Mouse (Mus musculus): ENCODE data around the gene Kcng4. TPM values are rescaled to one million over a fixed set of nuclear protein-coding genes. Genes with fewer than 3 reads are reported as not detected.

The Kcng4 gene
- polyA plus RNA-seq, 1 experiment from 2014 or later = not detected

Other genes starting within 250 kb of the Kcng4 start
- gene Mlycd, start 240.8 kb downstream of the Kcng4 start, polyA plus RNA-seq (2015; fragmentation: Nextera tagmentation; extraction: Ambion mirVana) = 9.6 and 11.4 TPM in 2 replicates
- gene Osgin1, start 201.6 kb downstream of the Kcng4 start, polyA plus RNA-seq (2015; fragmentation: Nextera tagmentation; extraction: Ambion mirVana) = 0.73 and 0.76 TPM in 2 replicates
- gene Necab2, start 189.0 kb downstream of the Kcng4 start, polyA plus RNA-seq (2015; fragmentation: Nextera tagmentation; extraction: Ambion mirVana) = 3.1 and 3.5 TPM in 2 replicates
- 0.29 TPM in 1 of 2 replicates, not detected in the other for gene Slc38a8, start 134.0 kb downstream of the Kcng4 start, polyA plus RNA-seq (2015; fragmentation: Nextera tagmentation; extraction: Ambion mirVana)
- gene Mbtps1, start 76.9 kb downstream of the Kcng4 start, polyA plus RNA-seq (2015; fragmentation: Nextera tagmentation; extraction: Ambion mirVana) = 139 and 142 TPM in 2 replicates
- gene Hsdl1, start 60.5 kb downstream of the Kcng4 start, polyA plus RNA-seq (2015; fragmentation: Nextera tagmentation; extraction: Ambion mirVana) = 31.0 and 32.3 TPM in 2 replicates
- gene Dnaaf1, start 60.4 kb downstream of the Kcng4 start, polyA plus RNA-seq (2015; fragmentation: Nextera tagmentation; extraction: Ambion mirVana) = 0.11 TPM in 1 of 2 replicates, not detected in the other
- 12.4 and 13.8 TPM in 2 replicates for gene Taf1c, start 30.5 kb downstream of the Kcng4 start, polyA plus RNA-seq (2015; fragmentation: Nextera tagmentation; extraction: Ambion mirVana)
- 0.19 and 0.38 TPM in 2 replicates for gene Adad2, start 22.9 kb downstream of the Kcng4 start, polyA plus RNA-seq (2015; fragmentation: Nextera tagmentation; extraction: Ambion mirVana)
- gene Wfdc1, start 30.7 kb upstream of the Kcng4 start, polyA plus RNA-seq (2015; fragmentation: Nextera tagmentation; extraction: Ambion mirVana) = 0.20 and 0.24 TPM in 2 replicates
- gene Atp2c2, start 64.3 kb upstream of the Kcng4 start, polyA plus RNA-seq (2015; fragmentation: Nextera tagmentation; extraction: Ambion mirVana) = 2.0 and 2.6 TPM in 2 replicates
- 10.3 and 10.7 TPM in 2 replicates for gene Tldc1, start 142.7 kb upstream of the Kcng4 start, polyA plus RNA-seq (2015; fragmentation: Nextera tagmentation; extraction: Ambion mirVana)
- 64.0 and 67.8 TPM in 2 replicates for gene Cotl1, start 204.9 kb upstream of the Kcng4 start, polyA plus RNA-seq (2015; fragmentation: Nextera tagmentation; extraction: Ambion mirVana)
- 10.4 and 10.5 TPM in 2 replicates for gene Klhl36, start 226.6 kb upstream of the Kcng4 start, polyA plus RNA-seq (2015; fragmentation: Nextera tagmentation; extraction: Ambion mirVana)